Mouse (Mus musculus) hindbrain, embryonic 14.5 days (tissue): ENCODE measurements around the gene Epb41l3. TPM values are rescaled to one million over a fixed set of nuclear protein-coding genes. Genes with fewer than 3 reads are reported as not detected.

Source experiments
- ATAC-seq: fragments of 200-750 bp; cut with Nextera tagmentation; 2 replicates; pipeline ENCODE4 v1.8.0; 2017; ENCODE audit warnings: moderate number of reproducible peaks, mild to moderate bottlenecking, moderate TSS enrichment, moderate library complexity; ENCODE audit not compliant: low FRiP score
- DNase-seq: peaks from one replicate; pipeline ENCODE4 v3.0.0-alpha.2; 2015; ENCODE audit warnings: low spot score
- H3K27ac ChIP-seq: fragments of 300-500 bp; sonication (generic); 2 replicates; pipeline ENCODE4 v1.5.1; 2014; ENCODE audit warnings: mild to moderate bottlenecking, moderate library complexity
- H3K27me3 ChIP-seq: fragments of 300-500 bp; sonication (generic); 2 replicates; pipeline ENCODE4 v1.6.1; 2014; ENCODE audit warnings: mild to moderate bottlenecking, low read length, mixed read lengths; ENCODE audit not compliant: control insufficient read depth, insufficient read depth
- H3K36me3 ChIP-seq: fragments of 300-500 bp; sonication (generic); replicated peaks from 2 replicates; pipeline ENCODE4 v1.6.1; 2014; ENCODE audit not compliant: control insufficient read depth, insufficient read depth
- H3K4me1 ChIP-seq: fragments of 300-500 bp; sonication (generic); replicated peaks from 2 replicates; pipeline ENCODE4 v1.6.1; 2014; ENCODE audit warnings: antibody characterized with exemption, low read length, mixed read lengths; ENCODE audit not compliant: control insufficient read depth, insufficient read depth
- H3K4me2 ChIP-seq: fragments of 300-500 bp; sonication (generic); replicated peaks from 2 replicates; pipeline ENCODE4 v1.6.1; 2014; ENCODE audit warnings: mild to moderate bottlenecking, moderate library complexity
- H3K4me3 ChIP-seq: fragments of 300-500 bp; sonication (generic); replicated peaks from 2 replicates; pipeline ENCODE4 v1.5.1; 2014; ENCODE audit warnings: mild to moderate bottlenecking, low read length
- H3K9ac ChIP-seq: fragments of 300-500 bp; sonication (generic); 2 replicates; pipeline ENCODE4 v1.6.1; 2014
- H3K9me3 ChIP-seq: fragments of 300-500 bp; sonication (generic); 2 replicates; pipeline ENCODE4 v1.6.1; 2016; ENCODE audit warnings: low read length; ENCODE audit not compliant: control insufficient read depth
- WGBS: fragments of 180-500 bp; shearing (Covaris S2); extraction: QIAGEN DNeasy Blood & Tissue Kit; methylation state at CpG from one replicate; pipeline ENCODE4 v1.1.7; 2014; 5-methylcytosine and 5-hydroxymethylcytosine counted together
- polyA plus RNA-seq: library from polyadenylated mRNA; unstranded; fragments of >200 nt; fragmentation: Nextera tagmentation; extraction: Ambion mirVana; gene quantifications from 2 replicates; pipeline ENCODE4 v1.2.1, GENCODE M21; 2014

Gene Epb41l3
- polyA plus RNA-seq, 1 experiment from 2014 or later = 108 TPM

- H3K9ac ChIP-seq = no peak overlapping the region
- H3K9me3 ChIP-seq = no peaks in the 10 kb centered on the region
- H3K36me3 ChIP-seq = no peaks in the 10 kb centered on the region
- H3K4me2 ChIP-seq = peak overlapping the region; percentile 84
- peaks cover 11% of the 10 kb centered on the region; the same call in 1 of the 2 replicates for H3K4me1 ChIP-seq
- H3K4me3 ChIP-seq = 0 out of 2 replicates have a peak overlapping the region, but pooled peaks have one; percentile 98
- WGBS = 72% methylated on average over 5 of the region's 5 CpGs
- no peak for DNase-seq
- H3K27me3 ChIP-seq = no peaks in the 10 kb centered on the region
- no peak overlapping the region for H3K27ac ChIP-seq
- ATAC-seq = no peak
Measured at GRCm38 (mm10) chr17:69158690-69159089, 83.2 kb downstream of the Epb41l3 start.

GRCm38 (mm10) chr17:69162731-69163130, 87.2 kb downstream of the Epb41l3 start:
- no peak overlapping the region for H3K4me2 ChIP-seq
- no peaks in the 10 kb centered on the region for H3K27me3 ChIP-seq
- H3K36me3 ChIP-seq = no peaks in the 10 kb centered on the region
- no peak for DNase-seq
- ATAC-seq = no peak
- no peak overlapping the region for H3K4me3 ChIP-seq
- H3K9me3 ChIP-seq = no peaks in the 10 kb centered on the region
- H3K4me1 ChIP-seq = peaks cover 3% of the 10 kb centered on the region; the same call in 1 of the 2 replicates
- H3K27ac ChIP-seq = no peak overlapping the region
- no peak overlapping the region for H3K9ac ChIP-seq

GRCm38 (mm10) chr17:69176949-69177501, 101.5 kb downstream of the Epb41l3 start:
- WGBS = 80% methylated on average over 16 of the region's 16 CpGs
- H3K27ac ChIP-seq = no peak overlapping the region
- peaks cover 18% of the 10 kb centered on the region for H3K4me1 ChIP-seq
- H3K27me3 ChIP-seq = no peaks in the 10 kb centered on the region
- no peak overlapping the region for H3K9ac ChIP-seq
- H3K4me3 ChIP-seq = no peak overlapping the region
- no peaks in the 10 kb centered on the region for H3K36me3 ChIP-seq
- H3K9me3 ChIP-seq = no peaks in the 10 kb centered on the region
- no peak overlapping the region for H3K4me2 ChIP-seq
- no peak for DNase-seq
- ATAC-seq = no peak

DNA sequence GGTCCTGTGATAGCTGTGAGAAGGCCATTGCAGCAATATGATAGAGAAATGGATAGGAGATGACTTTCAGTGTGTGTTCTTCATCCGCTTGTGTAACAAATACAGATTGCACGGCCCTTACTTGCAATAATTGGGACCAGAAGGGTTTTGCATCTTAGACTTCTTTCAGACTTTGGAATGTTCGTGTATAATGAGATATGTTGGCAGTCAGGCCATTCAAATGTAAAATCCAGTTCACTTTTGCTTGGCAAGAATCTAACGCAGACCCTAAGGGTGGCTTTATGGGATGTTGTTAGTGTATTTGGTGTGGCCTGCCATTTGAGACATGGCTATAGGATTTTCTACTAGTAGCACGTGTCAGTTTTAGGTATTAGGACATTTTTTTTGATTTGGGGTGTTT, 102.5 kb downstream of the Epb41l3 start:
- no peaks in the 10 kb centered on the region for H3K27me3 ChIP-seq
- DNase-seq = no peak
- H3K4me2 ChIP-seq = no peak overlapping the region
- H3K27ac ChIP-seq = no peak overlapping the region
- no peak overlapping the region for H3K9ac ChIP-seq
- 78% methylated on average over 5 of the region's 5 CpGs for WGBS
- no peak for ATAC-seq
- peaks cover 24% of the 10 kb centered on the region for H3K4me1 ChIP-seq
- H3K4me3 ChIP-seq = no peak overlapping the region
- no peaks in the 10 kb centered on the region for H3K9me3 ChIP-seq
- H3K36me3 ChIP-seq = no peaks in the 10 kb centered on the region

GRCm38 (mm10) chr17:69180905-69181559, 105.5 kb downstream of the Epb41l3 start:
- H3K27me3 ChIP-seq = no peaks in the 10 kb centered on the region
- H3K36me3 ChIP-seq = no peaks in the 10 kb centered on the region
- ATAC-seq = peak; percentile 83
- DNase-seq = peak; percentile 71
- H3K4me2 ChIP-seq = peak overlapping the region; percentile 34
- peak overlapping the region; percentile 56 for H3K27ac ChIP-seq
- WGBS = 20% methylated on average over 12 of the region's 12 CpGs
- H3K4me3 ChIP-seq = no peak overlapping the region
- peaks cover 24% of the 10 kb centered on the region for H3K4me1 ChIP-seq
- H3K9me3 ChIP-seq = no peaks in the 10 kb centered on the region
- H3K9ac ChIP-seq = 0 out of 2 replicates have a peak overlapping the region, but pooled peaks have one; percentile 14

GRCm38 (mm10) chr17:69181560-69182316, 106.3 kb downstream of the Epb41l3 start:
- Histone ChIP-seq H3K4me3 (no peak overlapping the region), H3K36me3 (no peaks in the 10 kb centered on the region), H3K9ac (0 out of 2 replicates have a peak overlapping the region, but pooled peaks have one; percentile 14), H3K27ac (peak overlapping the region; percentile 56), H3K27me3 (no peaks in the 10 kb centered on the region), H3K4me1 (peaks cover 24% of the 10 kb centered on the region), H3K4me2 (peak overlapping the region; percentile 34), H3K9me3 (no peaks in the 10 kb centered on the region)
- ATAC-seq (peak; percentile 57), DNase-seq (no peak)
- WGBS = 19% methylated on average over 7 of the region's 7 CpGs

GRCm38 (mm10) chr17:69187794-69188193, 112.3 kb downstream of the Epb41l3 start:
- no peak overlapping the region for H3K4me3 ChIP-seq
- ATAC-seq = no peak
- no peak overlapping the region for H3K4me2 ChIP-seq
- H3K9ac ChIP-seq = no peak overlapping the region
- peaks cover 2% of the 10 kb centered on the region; the same call in 1 of the 2 replicates for H3K4me1 ChIP-seq
- no peaks in the 10 kb centered on the region for H3K9me3 ChIP-seq
- no peaks in the 10 kb centered on the region for H3K27me3 ChIP-seq
- no peaks in the 10 kb centered on the region for H3K36me3 ChIP-seq
- DNase-seq = no peak
- WGBS = 49% methylated on average over 3 of the region's 3 CpGs
- H3K27ac ChIP-seq = no peak overlapping the region

DNA sequence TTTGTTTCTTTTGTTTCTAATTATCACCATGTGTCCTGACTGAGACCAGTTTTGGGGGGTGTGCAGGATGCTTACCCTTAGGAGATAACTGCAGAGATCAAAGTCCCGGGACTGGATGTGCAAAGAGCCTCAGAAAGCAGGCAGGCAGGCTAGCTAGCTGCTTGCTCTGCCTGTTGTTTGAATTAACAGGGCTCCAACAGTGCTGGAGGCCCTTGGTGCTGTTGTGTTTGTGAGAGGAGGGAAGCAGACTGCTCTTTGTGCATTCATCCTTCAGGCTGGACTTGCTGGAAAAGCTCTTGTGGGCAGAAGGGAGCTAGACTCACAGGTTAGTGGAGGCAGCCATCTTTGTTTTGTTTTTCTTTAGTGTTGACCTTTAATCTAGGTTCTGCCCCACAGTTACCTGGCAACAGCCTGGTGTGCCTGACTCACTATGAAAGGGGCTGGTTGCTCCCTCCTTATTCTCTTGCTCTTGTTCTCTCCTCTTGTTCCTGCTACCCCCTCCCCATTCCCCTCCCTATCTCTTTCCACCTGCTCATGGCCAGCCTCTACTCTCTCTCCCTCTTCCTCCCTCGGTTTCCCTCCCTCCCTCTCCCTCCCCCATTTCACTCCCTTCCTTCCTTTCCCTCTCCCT, 117.5 kb downstream of the Epb41l3 start:
- no peak overlapping the region for H3K4me3 ChIP-seq
- H3K4me2 ChIP-seq = no peak overlapping the region
- H3K27me3 ChIP-seq = no peaks in the 10 kb centered on the region
- ATAC-seq (0 out of 2 replicates have a peak, but pooled peaks have one; percentile 12), DNase-seq (no peak)
- WGBS = 5% methylated on average over 2 of the region's 2 CpGs
- H3K9ac ChIP-seq = no peak overlapping the region
- no peaks in the 10 kb centered on the region for H3K36me3 ChIP-seq
- peaks cover 22% of the 10 kb centered on the region for H3K4me1 ChIP-seq
- no peaks in the 10 kb centered on the region for H3K9me3 ChIP-seq
- H3K27ac ChIP-seq = peak overlapping the region; percentile 71

DNA sequence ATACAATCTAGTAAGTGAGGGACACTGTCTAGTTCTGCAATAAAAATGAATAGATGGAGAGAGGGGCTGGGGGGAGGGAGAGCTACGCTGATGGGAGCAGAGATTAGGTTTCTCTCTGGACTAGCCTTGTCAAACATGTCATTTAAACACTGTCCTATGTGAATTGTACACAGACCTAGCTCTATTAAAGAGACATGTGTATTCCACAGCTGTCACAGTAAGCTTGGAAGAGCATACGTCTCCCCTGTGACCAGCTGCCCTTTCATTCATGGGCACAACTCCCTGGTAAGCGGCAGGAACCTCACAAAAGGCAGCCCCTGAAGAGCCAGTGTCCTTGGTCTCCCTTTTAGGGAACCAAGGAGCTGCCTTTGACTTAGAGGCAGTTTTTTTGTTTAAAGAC, 119.1 kb downstream of the Epb41l3 start:
- Histone ChIP-seq H3K36me3 (no peaks in the 10 kb centered on the region), H3K4me2 (no peak overlapping the region), H3K9ac (no peak overlapping the region), H3K27ac (0 out of 2 replicates have a peak overlapping the region, but pooled peaks have one; percentile 71), H3K9me3 (no peaks in the 10 kb centered on the region), H3K4me3 (no peak overlapping the region), H3K27me3 (no peaks in the 10 kb centered on the region), H3K4me1 (peaks cover 22% of the 10 kb centered on the region)
- DNase-seq (no peak), ATAC-seq (no peak)
- 8% methylated on average over 3 of the region's 3 CpGs for WGBS
